17 mouse cellular contexts compared by ENCODE assay signal in genomic region chr7:25736920-25737319, GRCm38 (mm10). TPM values are rescaled to one million over a fixed set of nuclear protein-coding genes. Genes with fewer than 3 reads are reported as not detected.
DNase-seq lines count a peak whose midpoint lies in the region; ATAC-seq and TF ChIP-seq lines count a peak whose summit lies in the region.
"Had no signal": no experiment of that assay in that cellular context is flagged by ENCODE, and none has a peak within 500 bp of the region (broad histone marks: within the 10 kb centered on the region; RNA-seq: fewer than 3 reads in every experiment).

No protein-coding gene starts in this region.

- H3K4me1 ChIP-seq in embryonic facial prominence, embryonic 11.5 days (ENCODE audit: control insufficient read depth, insufficient read depth, low read length): no peaks in the 10 kb centered on the region
- no peaks in the 10 kb centered on the region for H3K4me1 ChIP-seq in embryonic facial prominence, embryonic 10.5 days
- no peaks in the 10 kb centered on the region for H3K4me1 ChIP-seq in liver, postnatal 0 days (ENCODE audit: insufficient read depth)
- H3K4me1 ChIP-seq in liver, embryonic 12.5 days: peaks cover 41% of the 10 kb centered on the region
- H3K4me1 ChIP-seq: heart, embryonic 10.5 days; hindbrain, embryonic 10.5 days; limb, embryonic 10.5 days had no signal

- 93% methylated on average over 2 of the region's 2 CpGs for WGBS in embryonic facial prominence, embryonic 11.5 days
- 86% methylated on average over 2 of the region's 2 CpGs for WGBS in embryonic facial prominence, embryonic 10.5 days
- 92% methylated on average over 2 of the region's 2 CpGs for WGBS in liver, postnatal 0 days (ENCODE audit: insufficient replicate concordance)
- WGBS in liver, embryonic 12.5 days (ENCODE audit: insufficient replicate concordance): 80% methylated on average over 2 of the region's 2 CpGs

- peak; percentile 46 for TF ChIP-seq CTCF in liver, postnatal 0 days (IDR thresholded peaks at IDR 0.05; ENCODE audit: low read depth)

- H3K4me2 ChIP-seq in embryonic facial prominence, embryonic 11.5 days (ENCODE audit: low read depth, low read length): no peak overlapping the region
- H3K4me2 ChIP-seq in liver, postnatal 0 days (ENCODE audit: low read depth, low read length): no peak overlapping the region
- no peak overlapping the region for H3K4me2 ChIP-seq in liver, embryonic 12.5 days

- no peak for TF ChIP-seq EP300 in liver, postnatal 0 days (IDR thresholded peaks at IDR 0.05; ENCODE audit: low read depth)

- peak; percentile 23 for DNase-seq in embryonic facial prominence, embryonic 11.5 days (ENCODE audit: low spot score)
- DNase-seq in embryonic facial prominence, embryonic 10.5 days (ENCODE audit: low spot score): no peak
- DNase-seq in liver, postnatal 0 days: no peak
- DNase-seq in 416B (ENCODE audit: low read depth): peak; percentile 70
- DNase-seq in R1 (ENCODE audit: low read depth, low spot score): peak; percentile 47
- DNase-seq in testis, postnatal 10 days (ENCODE audit: low spot score): no peak
- DNase-seq in neural tube, embryonic 10.5 days (ENCODE audit: extremely low spot score, low spot score): no peak
- DNase-seq: cerebellum, postnatal 10 days; kidney, adult 8-10 months; layer of hippocampus, adult 9-11 months had no signal

- no peak overlapping the region for H3K27ac ChIP-seq in embryonic facial prominence, embryonic 11.5 days (replicated peaks; ENCODE audit: low read depth, low read length)
- H3K27ac ChIP-seq in embryonic facial prominence, embryonic 10.5 days (replicated peaks): no peak overlapping the region
- no peak overlapping the region for H3K27ac ChIP-seq in liver, postnatal 0 days (ENCODE audit: low read depth)
- H3K27ac ChIP-seq in liver, embryonic 12.5 days: no peak overlapping the region
- H3K27ac ChIP-seq: heart, embryonic 10.5 days; hindbrain, embryonic 10.5 days; limb, embryonic 10.5 days; macrophage had no signal

- H3K9ac ChIP-seq in embryonic facial prominence, embryonic 11.5 days (replicated peaks; ENCODE audit: low read length): no peak overlapping the region
- no peak overlapping the region for H3K9ac ChIP-seq in liver, postnatal 0 days (replicated peaks)
- no peak overlapping the region for H3K9ac ChIP-seq in liver, embryonic 12.5 days

- H3K9me3 ChIP-seq in embryonic facial prominence, embryonic 11.5 days (replicated peaks; ENCODE audit: control insufficient read depth, low read length): no peaks in the 10 kb centered on the region
- no peaks in the 10 kb centered on the region for H3K9me3 ChIP-seq in embryonic facial prominence, embryonic 10.5 days
- no peaks in the 10 kb centered on the region for H3K9me3 ChIP-seq in liver, postnatal 0 days (ENCODE audit: low read length)
- no peaks in the 10 kb centered on the region for H3K9me3 ChIP-seq in liver, embryonic 12.5 days (replicated peaks)
- H3K9me3 ChIP-seq: heart, embryonic 10.5 days; hindbrain, embryonic 10.5 days; limb, embryonic 10.5 days had no signal

- peaks cover 31% of the 10 kb centered on the region for H3K36me3 ChIP-seq in embryonic facial prominence, embryonic 11.5 days (replicated peaks; ENCODE audit: control insufficient read depth, insufficient read depth, low read depth, low read length)
- H3K36me3 ChIP-seq in embryonic facial prominence, embryonic 10.5 days (replicated peaks): peaks cover 100% of the 10 kb centered on the region
- peaks cover 96% of the 10 kb centered on the region for H3K36me3 ChIP-seq in liver, postnatal 0 days (replicated peaks; ENCODE audit: insufficient read depth, low read length)
- H3K36me3 ChIP-seq in liver, embryonic 12.5 days: peaks cover 100% of the 10 kb centered on the region

- H3K4me3 ChIP-seq in embryonic facial prominence, embryonic 11.5 days (ENCODE audit: low read depth, low read length): no peak overlapping the region
- H3K4me3 ChIP-seq in embryonic facial prominence, embryonic 10.5 days: no peak overlapping the region
- H3K4me3 ChIP-seq in liver, postnatal 0 days (ENCODE audit: low read depth, low read length): no peak overlapping the region
- H3K4me3 ChIP-seq in liver, embryonic 12.5 days: no peak overlapping the region
- H3K4me3 ChIP-seq: erythroblast, embryonic 14.5 days; heart, embryonic 10.5 days; hindbrain, embryonic 10.5 days; limb, embryonic 10.5 days had no signal

- no peak for ATAC-seq in embryonic facial prominence, embryonic 11.5 days (replicated peaks; ENCODE audit: insufficient number of reproducible peaks, low FRiP score, low TSS enrichment, low read depth)
- ATAC-seq in liver, postnatal 0 days: no peak
- ATAC-seq in liver, embryonic 12.5 days: no peak
- ATAC-seq: activated CD4-positive, CD25-positive, alpha-beta regulatory T cell, adult 4 months had no signal

- H3K27me3 ChIP-seq in embryonic facial prominence, embryonic 11.5 days (ENCODE audit: control insufficient read depth, insufficient read depth, low read length): no peaks in the 10 kb centered on the region
- no peaks in the 10 kb centered on the region for H3K27me3 ChIP-seq in embryonic facial prominence, embryonic 10.5 days (replicated peaks; ENCODE audit: low read depth, poor library complexity, severe bottlenecking)
- no peaks in the 10 kb centered on the region for H3K27me3 ChIP-seq in liver, postnatal 0 days (ENCODE audit: insufficient read depth, low read length)
- H3K27me3 ChIP-seq in liver, embryonic 12.5 days (replicated peaks): no peaks in the 10 kb centered on the region

RNA-seq across cellular contexts. Expression of gene Hnrnpul1, which starts 17.6 kb away (rescaled TPM):
- 73.3 and 76.8 TPM in 2 replicates for polyA plus RNA-seq in embryonic facial prominence, embryonic 11.5 days (2014; fragmentation: Nextera tagmentation; extraction: Ambion mirVana)
- polyA plus RNA-seq in embryonic facial prominence, embryonic 10.5 days (2016; fragmentation: Nextera tagmentation; extraction: Ambion mirVana): 60.8 and 62.5 TPM in 2 replicates
- 21.4 and 22.6 TPM in 2 replicates for polyA plus RNA-seq in liver, postnatal 0 days (2015; fragmentation: Nextera tagmentation; extraction: Ambion mirVana)
- polyA plus RNA-seq in liver, embryonic 12.5 days (2016; fragmentation: Nextera tagmentation; extraction: Ambion mirVana): 46.1 and 52.3 TPM in 2 replicates

RNA-seq across cellular contexts. Expression of gene Ccdc97, which starts 18.0 kb away (rescaled TPM):
- polyA plus RNA-seq in embryonic facial prominence, embryonic 11.5 days (2014; fragmentation: Nextera tagmentation; extraction: Ambion mirVana): 23.2 and 24.8 TPM in 2 replicates
- polyA plus RNA-seq in embryonic facial prominence, embryonic 10.5 days (2016; fragmentation: Nextera tagmentation; extraction: Ambion mirVana): 31.6 and 33.2 TPM in 2 replicates
- 6.7 and 6.8 TPM in 2 replicates for polyA plus RNA-seq in liver, postnatal 0 days (2015; fragmentation: Nextera tagmentation; extraction: Ambion mirVana)
- 14.7 and 15.2 TPM in 2 replicates for polyA plus RNA-seq in liver, embryonic 12.5 days (2016; fragmentation: Nextera tagmentation; extraction: Ambion mirVana)

RNA-seq across cellular contexts. Expression of gene Tgfb1, which starts 50.1 kb away (rescaled TPM):
- polyA plus RNA-seq in embryonic facial prominence, embryonic 11.5 days (2014; fragmentation: Nextera tagmentation; extraction: Ambion mirVana): 1.1 and 1.5 TPM in 2 replicates
- 1.2 and 1.5 TPM in 2 replicates for polyA plus RNA-seq in embryonic facial prominence, embryonic 10.5 days (2016; fragmentation: Nextera tagmentation; extraction: Ambion mirVana)
- polyA plus RNA-seq in liver, postnatal 0 days (2015; fragmentation: Nextera tagmentation; extraction: Ambion mirVana): 5.1 and 6.1 TPM in 2 replicates
- 13.6 and 14.2 TPM in 2 replicates for polyA plus RNA-seq in liver, embryonic 12.5 days (2016; fragmentation: Nextera tagmentation; extraction: Ambion mirVana)

RNA-seq across cellular contexts. Expression of gene Axl, which starts 51.6 kb away (rescaled TPM):
- 30.3 and 36.4 TPM in 2 replicates for polyA plus RNA-seq in embryonic facial prominence, embryonic 11.5 days (2014; fragmentation: Nextera tagmentation; extraction: Ambion mirVana)
- polyA plus RNA-seq in embryonic facial prominence, embryonic 10.5 days (2016; fragmentation: Nextera tagmentation; extraction: Ambion mirVana): 22.1 and 29.7 TPM in 2 replicates
- polyA plus RNA-seq in liver, postnatal 0 days (2015; fragmentation: Nextera tagmentation; extraction: Ambion mirVana): 26.6 and 27.4 TPM in 2 replicates
- 14.1 and 20.1 TPM in 2 replicates for polyA plus RNA-seq in liver, embryonic 12.5 days (2016; fragmentation: Nextera tagmentation; extraction: Ambion mirVana)

RNA-seq across cellular contexts. Expression of gene B9d2, which starts 56.3 kb away (rescaled TPM):
- 29.4 and 29.7 TPM in 2 replicates for polyA plus RNA-seq in embryonic facial prominence, embryonic 11.5 days (2014; fragmentation: Nextera tagmentation; extraction: Ambion mirVana)
- polyA plus RNA-seq in embryonic facial prominence, embryonic 10.5 days (2016; fragmentation: Nextera tagmentation; extraction: Ambion mirVana): 33.5 and 34.1 TPM in 2 replicates
- polyA plus RNA-seq in liver, postnatal 0 days (2015; fragmentation: Nextera tagmentation; extraction: Ambion mirVana): 15.0 and 16.0 TPM in 2 replicates
- 24.9 and 29.5 TPM in 2 replicates for polyA plus RNA-seq in liver, embryonic 12.5 days (2016; fragmentation: Nextera tagmentation; extraction: Ambion mirVana)

Comparison
In these comparisons a context has a peak if more than half of its experiments do, and no peak if none do; other contexts are left out.
1. DNase-seq: peak in embryonic facial prominence, embryonic 11.5 days (single experiment), 416B (single experiment) and R1 (single experiment); none in embryonic facial prominence, embryonic 10.5 days (single experiment), liver, postnatal 0 days (single experiment), testis, postnatal 10 days (single experiment) and neural tube, embryonic 10.5 days (single experiment).